Mouse (Mus musculus) neural tube, embryonic 12.5 days (tissue): Measurements from ENCODE around the gene Epha4. TPM values are rescaled to one million over a fixed set of nuclear protein-coding genes. Genes with fewer than 3 reads are reported as not detected.

Source experiments
- ATAC-seq: fragments of 200-750 bp; cut with Nextera tagmentation; 2 replicates; pipeline ENCODE4 v1.8.0; 2017; ENCODE audit warnings: low read depth, mild to moderate bottlenecking, moderate TSS enrichment, moderate library complexity; ENCODE audit not compliant: low FRiP score
- H3K27ac ChIP-seq: fragments of 300-500 bp; sonication (generic); 2 replicates; pipeline ENCODE4 v1.5.1; 2016
- H3K27me3 ChIP-seq: fragments of 300-500 bp; sonication (generic); replicated peaks from 2 replicates; pipeline ENCODE4 v1.6.1; 2016; ENCODE audit warnings: mild to moderate bottlenecking
- H3K36me3 ChIP-seq: fragments of 300-500 bp; sonication (generic); 2 replicates; pipeline ENCODE4 v1.6.1; 2016; ENCODE audit warnings: mild to moderate bottlenecking
- H3K4me1 ChIP-seq: fragments of 300-500 bp; sonication (generic); 2 replicates; pipeline ENCODE4 v1.6.1; 2016
- H3K4me2 ChIP-seq: fragments of 300-500 bp; sonication (generic); replicated peaks from 2 replicates; pipeline ENCODE4 v1.6.1; 2016; ENCODE audit warnings: mild to moderate bottlenecking
- H3K4me3 ChIP-seq: fragments of 300-500 bp; sonication (generic); 2 replicates; pipeline ENCODE4 v1.5.1; 2016
- H3K9ac ChIP-seq: fragments of 300-500 bp; sonication (generic); 2 replicates; pipeline ENCODE4 v1.6.1; 2016; ENCODE audit warnings: mild to moderate bottlenecking
- H3K9me3 ChIP-seq: fragments of 300-500 bp; sonication (generic); 2 replicates; pipeline ENCODE4 v1.6.1; 2016; ENCODE audit warnings: mild to moderate bottlenecking
- WGBS: fragments of 180-500 bp; shearing (Covaris S2); methylation state at CpG from one replicate; pipeline ENCODE4 v1.1.7; 2016; 5-methylcytosine and 5-hydroxymethylcytosine counted together
- polyA plus RNA-seq: library from polyadenylated mRNA; unstranded; fragments of >200 nt; fragmentation: Nextera tagmentation; extraction: Ambion mirVana; gene quantifications from 2 replicates; pipeline ENCODE4 v1.2.1, GENCODE M21; 2016

Epha4 gene
- polyA plus RNA-seq, 1 experiment from 2014 or later, result 27.9 TPM

DNA sequence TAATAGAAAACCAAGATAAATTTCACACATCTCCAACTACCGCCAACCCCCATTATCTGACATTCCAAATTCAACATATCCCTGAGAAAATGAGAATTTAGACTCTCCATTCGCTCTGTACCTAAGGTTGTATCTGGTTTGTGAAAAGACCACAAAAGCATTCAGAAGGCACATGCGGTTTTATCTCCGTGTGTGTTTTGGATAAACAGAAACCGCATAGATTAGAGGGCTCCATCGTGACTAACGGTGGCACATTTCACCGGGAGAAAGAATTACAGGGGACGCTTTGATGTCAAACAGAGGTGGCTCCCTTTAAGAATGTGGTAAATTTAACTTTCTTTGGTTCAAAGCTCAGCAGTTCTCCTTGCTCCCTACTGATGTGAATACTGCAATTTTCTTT, 107.5 kb downstream of the Epha4 start:
- Histone ChIP-seq H3K9me3 (no peaks in the 10 kb centered on the region), H3K27me3 (no peaks in the 10 kb centered on the region), H3K36me3 (no peaks in the 10 kb centered on the region), H3K4me2 (no peak overlapping the region), H3K4me3 (no peak overlapping the region), H3K9ac (no peak overlapping the region), H3K4me1 (peaks cover 8% of the 10 kb centered on the region), H3K27ac (no peak overlapping the region)
- no peak for ATAC-seq
- 15% methylated on average over 9 of the region's 9 CpGs for WGBS

DNA sequence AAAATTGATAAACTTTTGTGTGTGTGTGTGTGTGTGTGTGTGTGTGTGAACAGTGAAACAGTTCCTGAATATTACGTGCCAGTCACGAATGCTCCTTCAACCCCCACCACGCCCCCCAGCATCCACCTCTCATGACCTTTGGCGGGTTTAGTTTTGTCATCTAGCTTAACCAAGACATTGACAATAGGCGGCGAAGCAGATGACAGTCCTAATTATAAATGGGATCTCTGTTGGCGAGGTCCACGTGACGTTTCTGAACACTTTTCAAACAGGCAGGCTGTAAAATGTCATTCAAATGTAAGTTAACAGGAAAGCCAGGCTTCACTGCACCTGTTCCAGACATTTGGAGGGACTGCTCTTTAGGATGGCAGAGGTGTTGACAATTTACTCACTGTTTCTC, 108.3 kb downstream of the Epha4 start:
- Histone ChIP-seq H3K9me3 (no peaks in the 10 kb centered on the region), H3K4me2 (no peak overlapping the region), H3K27ac (no peak overlapping the region), H3K9ac (no peak overlapping the region), H3K36me3 (no peaks in the 10 kb centered on the region), H3K4me1 (peaks cover 8% of the 10 kb centered on the region), H3K4me3 (no peak overlapping the region), H3K27me3 (no peaks in the 10 kb centered on the region)
- ATAC-seq, result no peak
- WGBS, result 35% methylated on average over 9 of the region's 9 CpGs

GRCm38 (mm10) chr1:77404537-77404936, 110.4 kb downstream of the Epha4 start:
- Histone ChIP-seq H3K27ac (no peak overlapping the region), H3K9ac (no peak overlapping the region), H3K36me3 (0 out of 2 replicates have a peak, but pooled peaks cover 1% of the 10 kb centered on the region), H3K4me3 (no peak overlapping the region), H3K27me3 (no peaks in the 10 kb centered on the region), H3K9me3 (no peaks in the 10 kb centered on the region), H3K4me1 (peaks cover 8% of the 10 kb centered on the region), H3K4me2 (no peak overlapping the region)
- WGBS, result 68% methylated on average over 10 of the region's 10 CpGs
- no peak for ATAC-seq

DNA sequence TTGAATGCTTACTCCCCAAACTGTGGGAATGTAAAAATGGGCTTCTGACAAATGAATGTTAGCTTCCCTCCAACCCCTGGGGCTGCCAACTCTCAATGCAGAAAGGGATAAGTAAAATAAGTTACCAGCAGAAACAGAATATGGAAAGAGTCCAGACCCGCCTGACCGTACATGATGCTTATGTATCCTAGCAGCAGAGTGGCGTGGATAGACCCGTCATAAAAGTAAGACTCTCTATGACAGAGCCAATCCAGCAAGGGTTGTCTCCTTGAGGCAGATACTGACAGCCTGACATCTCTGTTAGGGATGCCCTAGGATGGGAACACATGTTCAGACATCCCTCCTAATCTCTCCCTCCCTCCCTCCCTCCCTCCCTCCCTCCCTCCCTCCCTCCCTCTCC, 111.9 kb downstream of the Epha4 start:
- Histone ChIP-seq H3K27ac (no peak overlapping the region), H3K4me1 (peaks cover 8% of the 10 kb centered on the region), H3K4me3 (no peak overlapping the region), H3K9ac (no peak overlapping the region), H3K9me3 (no peaks in the 10 kb centered on the region), H3K36me3 (peaks cover 10% of the 10 kb centered on the region), H3K4me2 (no peak overlapping the region), H3K27me3 (no peaks in the 10 kb centered on the region)
- 86% methylated on average over 4 of the region's 4 CpGs for WGBS
- ATAC-seq, result no peak

- Histone ChIP-seq H3K4me3 (no peak overlapping the region), H3K27ac (no peak overlapping the region), H3K27me3 (no peaks in the 10 kb centered on the region), H3K36me3 (peaks cover 15% of the 10 kb centered on the region), H3K9me3 (no peaks in the 10 kb centered on the region), H3K4me2 (no peak overlapping the region), H3K4me1 (peaks cover 8% of the 10 kb centered on the region), H3K9ac (no peak overlapping the region)
- 65% methylated on average over 1 of the region's 1 CpGs for WGBS
- ATAC-seq, result no peak
These were observed 113.4 kb downstream of the Epha4 start for GRCm38 (mm10) chr1:77401465-77401864.

GRCm38 (mm10) chr1:77391590-77391989, 123.3 kb downstream of the Epha4 start:
- Histone ChIP-seq H3K9me3 (no peaks in the 10 kb centered on the region), H3K4me1 (0 out of 2 replicates have a peak, but pooled peaks cover 15% of the 10 kb centered on the region), H3K9ac (no peak overlapping the region), H3K27ac (no peak overlapping the region), H3K4me3 (no peak overlapping the region), H3K27me3 (no peaks in the 10 kb centered on the region), H3K36me3 (peaks cover 9% of the 10 kb centered on the region; the same call in 1 of the 2 replicates), H3K4me2 (no peak overlapping the region)
- no peak for ATAC-seq
- 91% methylated on average over 6 of the region's 6 CpGs for WGBS

DNA sequence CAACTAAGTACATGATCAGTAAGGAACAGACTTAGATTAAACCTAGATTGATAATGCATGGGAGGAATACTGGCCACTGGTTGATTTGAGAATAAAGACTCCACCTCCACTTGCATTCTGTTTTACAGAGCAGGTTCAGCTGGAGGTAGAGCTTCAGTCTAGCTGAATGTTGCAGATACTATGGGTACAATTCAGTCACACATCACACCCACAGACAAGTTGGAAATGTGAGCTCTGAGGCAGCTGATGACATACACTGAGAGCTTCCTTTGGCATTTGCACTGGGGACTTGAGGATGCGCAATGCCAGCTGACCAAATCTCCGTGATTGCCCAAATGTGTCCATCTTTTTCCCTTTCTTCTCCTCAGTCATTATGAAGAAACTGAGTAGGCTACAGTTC, 125.8 kb downstream of the Epha4 start:
- no peak for ATAC-seq
- no peaks in the 10 kb centered on the region for H3K27me3 ChIP-seq
- H3K27ac ChIP-seq, result no peak overlapping the region
- H3K9me3 ChIP-seq, result no peaks in the 10 kb centered on the region
- no peak overlapping the region for H3K9ac ChIP-seq
- peaks cover 9% of the 10 kb centered on the region; the same call in 1 of the 2 replicates for H3K36me3 ChIP-seq
- 94% methylated on average over 2 of the region's 2 CpGs for WGBS
- H3K4me3 ChIP-seq, result no peak overlapping the region
- peaks cover 12% of the 10 kb centered on the region; the same call in 1 of the 2 replicates for H3K4me1 ChIP-seq
- H3K4me2 ChIP-seq, result no peak overlapping the region

- Histone ChIP-seq H3K36me3 (peaks cover 9% of the 10 kb centered on the region; the same call in 1 of the 2 replicates), H3K9me3 (no peaks in the 10 kb centered on the region), H3K4me2 (no peak overlapping the region), H3K4me3 (no peak overlapping the region), H3K9ac (no peak overlapping the region), H3K27me3 (no peaks in the 10 kb centered on the region), H3K27ac (no peak overlapping the region), H3K4me1 (peaks cover 17% of the 10 kb centered on the region; the same call in 1 of the 2 replicates)
- 87% methylated on average over 4 of the region's 4 CpGs for WGBS
- ATAC-seq, result no peak
These were observed 126.3 kb downstream of the Epha4 start for GRCm38 (mm10) chr1:77388556-77388955.

GRCm38 (mm10) chr1:77385613-77386012, 129.3 kb downstream of the Epha4 start:
- H3K9ac ChIP-seq, result no peak overlapping the region
- no peaks in the 10 kb centered on the region for H3K27me3 ChIP-seq
- no peak for ATAC-seq
- peaks cover 12% of the 10 kb centered on the region; the same call in 1 of the 2 replicates for H3K36me3 ChIP-seq
- no peak overlapping the region for H3K4me2 ChIP-seq
- H3K27ac ChIP-seq, result no peak overlapping the region
- H3K4me3 ChIP-seq, result no peak overlapping the region
- H3K9me3 ChIP-seq, result no peaks in the 10 kb centered on the region
- 60% methylated on average over 8 of the region's 8 CpGs for WGBS
- H3K4me1 ChIP-seq, result peaks cover 17% of the 10 kb centered on the region; the same call in 1 of the 2 replicates

GRCm38 (mm10) chr1:77383466-77383865, 131.4 kb downstream of the Epha4 start:
- 57% methylated on average over 11 of the region's 11 CpGs for WGBS
- Histone ChIP-seq H3K4me3 (no peak overlapping the region), H3K9ac (no peak overlapping the region), H3K4me1 (peaks cover 17% of the 10 kb centered on the region; the same call in 1 of the 2 replicates), H3K27me3 (no peaks in the 10 kb centered on the region), H3K4me2 (no peak overlapping the region), H3K27ac (no peak overlapping the region), H3K36me3 (peaks cover 14% of the 10 kb centered on the region; the same call in 1 of the 2 replicates), H3K9me3 (no peaks in the 10 kb centered on the region)
- ATAC-seq, result no peak

DNA sequence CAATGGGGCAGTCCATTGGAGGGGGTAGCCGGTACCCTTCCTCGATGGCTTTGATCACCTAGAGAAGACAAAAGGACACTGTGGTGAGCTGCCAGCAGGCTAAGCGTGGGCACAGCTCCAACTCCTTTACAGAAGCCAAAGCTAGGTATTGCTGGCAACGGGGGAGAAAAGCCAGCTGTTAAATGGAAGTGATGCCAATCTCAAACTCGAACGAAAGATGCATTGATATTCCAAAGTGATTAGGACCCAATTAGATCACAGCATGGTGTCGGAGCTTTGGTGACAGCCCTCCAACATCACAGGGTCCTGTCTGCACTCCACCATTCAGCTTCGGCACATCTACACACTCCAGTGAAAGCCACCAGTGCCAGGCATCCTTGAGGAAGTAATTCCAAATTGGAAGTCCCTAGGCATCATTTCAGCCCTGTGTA, 137.3 kb downstream of the Epha4 start:
- no peak for ATAC-seq
- Histone ChIP-seq H3K9ac (no peak overlapping the region), H3K4me2 (no peak overlapping the region), H3K9me3 (no peaks in the 10 kb centered on the region), H3K27ac (no peak overlapping the region), H3K4me1 (no peaks in the 10 kb centered on the region), H3K27me3 (no peaks in the 10 kb centered on the region), H3K36me3 (peaks cover 28% of the 10 kb centered on the region), H3K4me3 (no peak overlapping the region)
- WGBS, result 82% methylated on average over 8 of the region's 8 CpGs

DNA sequence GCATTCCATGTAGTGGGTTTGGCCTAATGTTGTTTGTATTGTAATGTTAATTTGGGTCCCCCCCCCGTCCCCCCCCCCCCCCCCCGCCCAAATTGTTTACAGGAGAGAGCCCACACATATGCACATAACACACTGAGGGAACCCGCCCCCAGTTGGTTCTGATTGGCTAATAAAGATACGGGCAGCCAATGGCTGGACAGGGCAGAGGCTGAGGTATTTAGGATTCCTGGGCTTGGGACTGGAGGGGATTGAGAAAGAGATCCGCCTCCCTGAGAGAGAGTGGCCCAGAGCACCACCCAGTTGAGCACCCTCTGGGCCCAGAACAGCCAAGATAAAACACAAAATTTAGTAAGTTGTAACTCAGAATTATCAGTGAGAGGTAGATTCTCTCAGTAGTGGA, 140.8 kb downstream of the Epha4 start:
- no peak overlapping the region for H3K9ac ChIP-seq
- no peak overlapping the region for H3K4me3 ChIP-seq
- no peaks in the 10 kb centered on the region for H3K27me3 ChIP-seq
- H3K36me3 ChIP-seq, result peaks cover 35% of the 10 kb centered on the region
- no peaks in the 10 kb centered on the region for H3K9me3 ChIP-seq
- H3K27ac ChIP-seq, result no peak overlapping the region
- no peak for ATAC-seq
- no peak overlapping the region for H3K4me2 ChIP-seq
- WGBS, result 72% methylated on average over 4 of the region's 5 CpGs
- no peaks in the 10 kb centered on the region for H3K4me1 ChIP-seq

GRCm38 (mm10) chr1:77370921-77371320, 144.0 kb downstream of the Epha4 start:
- no peak overlapping the region for H3K4me2 ChIP-seq
- no peak overlapping the region for H3K27ac ChIP-seq
- WGBS, result 48% methylated on average over 7 of the region's 7 CpGs
- ATAC-seq, result no peak
- H3K9me3 ChIP-seq, result no peaks in the 10 kb centered on the region
- no peak overlapping the region for H3K4me3 ChIP-seq
- no peaks in the 10 kb centered on the region for H3K27me3 ChIP-seq
- no peak overlapping the region for H3K9ac ChIP-seq
- peaks cover 35% of the 10 kb centered on the region for H3K36me3 ChIP-seq
- no peaks in the 10 kb centered on the region for H3K4me1 ChIP-seq
